Mouse (Mus musculus): Measurements from ENCODE around the gene Akr1b8. TPM values are rescaled to one million over a fixed set of nuclear protein-coding genes. Genes with fewer than 3 reads are reported as not detected.
"Not testable (repeated sequence)": the region's sequence is repeated elsewhere in the genome, so short reads cannot be mapped to it uniquely, and the experiment has no call there.

The Akr1b8 gene
- polyA plus RNA-seq, 1 experiment from 2014 or later = 9.0 TPM

DNA sequence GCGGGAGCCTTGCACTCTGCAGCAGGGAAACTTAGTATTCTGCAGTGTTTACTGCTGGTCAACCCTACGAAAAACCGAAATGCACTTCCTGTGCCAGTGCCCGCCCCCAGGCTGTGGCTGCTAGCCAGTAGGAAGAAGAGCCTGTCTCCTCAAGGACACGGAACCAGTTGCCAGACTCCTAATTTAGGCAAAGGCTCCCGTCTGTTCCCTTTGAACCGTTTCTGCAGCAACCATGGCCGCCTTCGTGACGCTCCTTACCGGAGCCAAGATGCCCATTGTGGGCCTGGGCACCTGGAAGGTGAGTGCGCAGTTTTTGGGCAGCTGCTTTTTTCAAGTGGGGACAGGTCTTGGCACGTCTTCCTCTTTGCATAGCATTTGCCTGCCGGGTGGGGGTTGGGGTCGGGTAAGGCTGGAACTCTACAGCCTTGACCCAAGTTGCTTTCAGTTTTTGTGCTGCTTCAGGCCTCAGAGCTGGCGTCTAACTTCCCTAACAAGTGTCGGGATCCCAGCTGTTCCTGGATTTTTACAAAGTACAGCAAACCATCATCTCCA, 30.3 kb downstream of the Akr1b8 start, which contains the start of gene Akr1b10:
Gene Akr1b10 (plus strand): TSS at position 109 of the 552 bp plus-strand sequence.
- Histone ChIP-seq H3K4me1 (peaks cover 16% of the 10 kb centered on the region), H3K27ac (peak within 1 kb of the TSS; percentile 67; the same call in 1 of the 2 replicates), H3K36me3 (no peaks in the 10 kb centered on the region), H3K9me3 (no peaks in the 10 kb centered on the region), H3K4me3 (peak within 1 kb of the TSS; percentile 49), H3K27me3 (no peaks in the 10 kb centered on the region), H3K4me2 (replicated peaks) (peak within 1 kb of the TSS; percentile 80), H3K9ac (peak within 1 kb of the TSS; percentile 66)
- WGBS = 1% methylated on average over 17 of the region's 17 CpGs
- peak; percentile 34; the same call in 1 of the 2 replicates for ATAC-seq (ENCODE audit: low FRiP score, low read depth)

GRCm38 (mm10) chr6:34384701-34385370, 30.9 kb downstream of the Akr1b8 start:
- Histone ChIP-seq H3K27me3 (no peaks in the 10 kb centered on the region), H3K9ac (peak overlapping the region; percentile 66)
- peak; percentile 74; the same call in 1 of the 2 replicates for ATAC-seq (ENCODE audit: low FRiP score, low read depth)

DNA sequence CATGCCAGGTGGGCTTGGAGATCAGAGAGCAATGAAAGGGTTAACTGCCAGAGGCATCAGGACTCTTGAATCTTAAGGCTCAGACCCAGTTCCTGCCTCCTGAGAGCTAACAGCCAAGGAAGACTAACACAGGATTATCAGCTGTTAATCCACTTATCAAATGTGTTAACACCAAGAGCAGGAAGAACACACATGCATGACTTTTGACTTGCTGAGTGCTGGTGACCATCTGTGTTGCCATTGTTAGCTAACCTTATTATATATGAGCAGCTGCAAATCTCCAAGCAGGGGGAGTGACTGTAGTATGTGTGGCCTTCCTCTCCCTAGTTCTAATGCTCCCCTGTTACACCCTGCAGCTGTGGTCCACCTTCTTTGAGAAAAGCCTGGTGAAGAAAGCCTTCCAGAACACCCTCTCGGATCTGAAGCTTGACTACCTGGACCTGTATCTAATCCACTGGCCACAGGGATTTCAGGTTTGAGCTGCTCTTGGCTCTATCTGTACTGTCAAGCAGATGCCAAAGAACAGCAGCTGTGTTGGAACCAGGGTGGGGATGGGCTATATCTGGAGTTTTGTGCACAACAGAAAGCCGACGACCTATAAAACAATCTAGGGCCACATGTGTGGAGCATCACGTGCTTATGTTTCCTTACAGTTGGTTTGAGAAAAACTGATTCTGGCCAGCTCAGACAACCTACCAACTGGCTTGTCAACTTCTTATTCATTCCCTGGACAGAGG, 34.7 kb downstream of the Akr1b8 start:
- Histone ChIP-seq H3K27me3 (no peaks in the 10 kb centered on the region), H3K36me3 (peaks cover 13% of the 10 kb centered on the region), H3K4me2 (replicated peaks) (no peak overlapping the region), H3K4me3 (no peak overlapping the region), H3K27ac (no peak overlapping the region), H3K4me1 (peaks cover 16% of the 10 kb centered on the region), H3K9ac (no peak overlapping the region), H3K9me3 (0 out of 2 replicates have a peak, but pooled peaks cover 6% of the 10 kb centered on the region)
- 0 out of 2 replicates have a peak, but pooled peaks have one; percentile 52 for ATAC-seq (ENCODE audit: low FRiP score, low read depth)
- WGBS = 78% methylated on average over 4 of the region's 4 CpGs

More at GRCm38 (mm10) chr6:34384701-34385370, 30.9 kb downstream of the Akr1b8 start:
- no peaks in the 10 kb centered on the region for H3K36me3 ChIP-seq
- 1% methylated on average over 13 of the region's 13 CpGs for WGBS
- peaks cover 16% of the 10 kb centered on the region for H3K4me1 ChIP-seq
- H3K9me3 ChIP-seq = no peaks in the 10 kb centered on the region
- peak overlapping the region; percentile 80 for H3K4me2 ChIP-seq (replicated peaks)
- peak overlapping the region; percentile 67; the same call in 1 of the 2 replicates for H3K27ac ChIP-seq
- peak overlapping the region; percentile 49 for H3K4me3 ChIP-seq

DNA sequence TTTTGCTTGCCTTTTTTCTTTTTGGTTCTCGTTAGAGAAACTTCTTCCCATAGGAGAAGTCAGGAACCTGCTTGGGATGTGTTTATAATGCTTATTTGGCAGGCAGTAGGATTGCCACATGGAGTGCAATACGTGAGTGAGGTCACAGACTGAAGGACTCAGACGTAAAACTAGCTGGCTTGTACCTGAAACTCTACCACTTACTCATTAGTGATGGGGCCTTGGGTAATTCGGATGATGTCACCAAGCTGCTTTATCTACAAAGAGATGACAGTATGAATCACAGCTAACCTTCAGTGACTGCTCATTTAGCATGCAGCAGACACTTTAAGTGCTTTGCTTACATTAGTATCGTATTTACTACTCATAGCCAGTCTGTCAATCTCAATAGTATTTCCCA, 42.0 kb downstream of the Akr1b8 start:
- Histone ChIP-seq H3K4me1 (no peaks in the 10 kb centered on the region), H3K27me3 (no peaks in the 10 kb centered on the region), H3K27ac (no peak overlapping the region), H3K9ac (no peak overlapping the region), H3K9me3 (0 out of 2 replicates have a peak, but pooled peaks cover 3% of the 10 kb centered on the region), H3K4me2 (replicated peaks) (no peak overlapping the region), H3K36me3 (peaks cover 11% of the 10 kb centered on the region), H3K4me3 (no peak overlapping the region)
- WGBS = 68% methylated on average over 5 of the region's 5 CpGs
- no peak for ATAC-seq (ENCODE audit: low FRiP score, low read depth)

DNA sequence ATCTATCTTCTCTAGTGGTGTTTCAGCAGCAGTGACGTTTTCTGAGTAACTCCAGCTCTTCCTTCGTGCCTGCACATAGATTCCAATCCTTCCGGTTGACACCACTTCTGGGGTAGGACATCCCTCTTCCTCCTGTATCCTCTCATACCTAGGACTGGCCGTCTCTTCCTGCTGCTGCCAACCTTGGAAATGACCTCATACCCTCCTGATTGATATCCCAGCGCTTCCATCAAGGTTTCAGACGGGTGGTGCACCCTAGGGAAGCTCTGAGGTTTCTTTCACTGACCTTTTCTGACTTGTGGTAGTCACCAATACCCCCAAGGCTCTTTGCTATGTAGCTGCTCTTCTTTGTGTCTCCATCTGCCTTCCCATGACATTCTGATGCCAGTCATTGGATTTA, 44.5 kb downstream of the Akr1b8 start:
- 88% methylated on average over 6 of the region's 6 CpGs for WGBS
- no peaks in the 10 kb centered on the region for H3K27me3 ChIP-seq
- H3K9me3 ChIP-seq = no peaks in the 10 kb centered on the region
- H3K9ac ChIP-seq = no peak overlapping the region
- no peak overlapping the region for H3K27ac ChIP-seq
- H3K36me3 ChIP-seq = 0 out of 2 replicates have a peak, but pooled peaks cover 4% of the 10 kb centered on the region
- no peak overlapping the region for H3K4me3 ChIP-seq
- no peak for ATAC-seq (ENCODE audit: low FRiP score, low read depth)
- no peaks in the 10 kb centered on the region for H3K4me1 ChIP-seq
- H3K4me2 ChIP-seq (replicated peaks) = no peak overlapping the region

- Histone ChIP-seq H3K27me3 (no peaks in the 10 kb centered on the region), H3K4me2 (replicated peaks) (no peak overlapping the region), H3K9ac (no peak overlapping the region), H3K9me3 (no peaks in the 10 kb centered on the region), H3K36me3 (no peaks in the 10 kb centered on the region), H3K27ac (no peak overlapping the region), H3K4me3 (no peak overlapping the region), H3K4me1 (no peaks in the 10 kb centered on the region)
- WGBS = 79% methylated on average over 13 of the region's 13 CpGs
- ATAC-seq (ENCODE audit: low FRiP score, low read depth) = no peak
These were observed 45.8 kb downstream of the Akr1b8 start for GRCm38 (mm10) chr6:34399606-34400220.

- no peak overlapping the region for H3K4me2 ChIP-seq (replicated peaks)
- H3K36me3 ChIP-seq = no peaks in the 10 kb centered on the region
- H3K9me3 ChIP-seq = no peaks in the 10 kb centered on the region
- H3K4me3 ChIP-seq = no peak overlapping the region
- 83% methylated on average over 2 of the region's 2 CpGs for WGBS
- no peaks in the 10 kb centered on the region for H3K4me1 ChIP-seq
- ATAC-seq (ENCODE audit: low FRiP score, low read depth) = no peak
- no peak overlapping the region for H3K9ac ChIP-seq
- H3K27me3 ChIP-seq = no peaks in the 10 kb centered on the region
- no peak overlapping the region for H3K27ac ChIP-seq
These were observed 46.8 kb downstream of the Akr1b8 start for GRCm38 (mm10) chr6:34400696-34401095.

GRCm38 (mm10) chr6:34406746-34407145, 52.8 kb downstream of the Akr1b8 start:
- Histone ChIP-seq H3K9me3 (no peaks in the 10 kb centered on the region), H3K27ac (no peak overlapping the region), H3K27me3 (no peaks in the 10 kb centered on the region), H3K4me2 (replicated peaks) (no peak overlapping the region), H3K4me3 (no peak overlapping the region), H3K9ac (no peak overlapping the region), H3K36me3 (no peaks in the 10 kb centered on the region), H3K4me1 (no peaks in the 10 kb centered on the region)
- no peak for ATAC-seq (ENCODE audit: low FRiP score, low read depth)
- WGBS = 83% methylated on average over 4 of the region's 4 CpGs

DNA sequence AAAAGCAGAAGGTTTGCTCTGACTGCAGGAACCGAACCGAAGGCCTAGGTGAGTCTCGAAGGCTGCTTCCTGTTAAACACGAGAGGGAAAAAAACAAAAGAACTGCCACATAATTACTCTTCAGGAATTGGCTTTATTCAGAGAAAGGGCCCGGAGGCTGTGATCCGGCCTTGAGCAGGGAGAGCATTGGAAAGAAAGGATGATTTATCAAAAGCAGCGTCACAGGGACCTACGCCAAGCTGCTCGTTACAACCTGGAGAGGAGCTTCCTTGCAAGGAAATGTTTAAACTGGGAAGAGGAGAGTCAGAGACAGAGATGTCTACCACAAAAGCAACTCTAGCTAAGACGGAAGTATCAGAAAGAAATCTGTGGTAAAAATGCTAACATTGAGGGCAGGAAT, 53.5 kb downstream of the Akr1b8 start:
- Histone ChIP-seq H3K27ac (no peak overlapping the region), H3K36me3 (no peaks in the 10 kb centered on the region), H3K4me2 (replicated peaks) (no peak overlapping the region), H3K27me3 (no peaks in the 10 kb centered on the region), H3K9me3 (no peaks in the 10 kb centered on the region), H3K4me1 (no peaks in the 10 kb centered on the region), H3K4me3 (no peak overlapping the region), H3K9ac (no peak overlapping the region)
- no peak for ATAC-seq (ENCODE audit: low FRiP score, low read depth)
- 74% methylated on average over 10 of the region's 10 CpGs for WGBS

DNA sequence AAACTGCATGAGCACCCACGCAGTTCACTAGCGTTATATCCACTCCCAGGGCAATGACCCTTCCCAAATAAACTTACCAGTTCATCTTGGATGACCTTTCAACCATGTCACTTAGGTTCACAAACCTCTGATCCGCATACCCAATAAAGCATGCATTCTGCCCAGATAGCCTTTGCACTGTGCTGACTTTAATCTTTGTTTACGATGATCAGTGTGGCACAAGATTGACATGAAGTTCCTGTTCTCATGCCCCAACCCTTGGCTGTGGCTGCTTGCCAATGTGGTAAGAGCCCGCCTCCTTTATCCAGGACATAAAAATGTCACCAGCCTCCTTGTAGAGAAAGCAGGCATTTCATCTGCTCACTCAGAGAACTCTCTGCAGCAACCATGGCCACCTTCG, 58.1 kb downstream of the Akr1b8 start, which contains the start of gene Akr1b7:
Gene Akr1b7 (plus strand): TSS at position 312 of the 400 bp plus-strand sequence.
- ATAC-seq (ENCODE audit: low FRiP score, low read depth) = no peak
- WGBS = 48% methylated on average over 6 of the region's 6 CpGs
- H3K4me3 ChIP-seq = no peak within 1 kb of the TSS

GRCm38 (mm10) chr6:34412688-34413087, 58.8 kb downstream of the Akr1b8 start:
- H3K27ac ChIP-seq = no peak overlapping the region
- no peak overlapping the region for H3K4me2 ChIP-seq (replicated peaks)
- no peak for ATAC-seq (ENCODE audit: low FRiP score, low read depth)
- no peaks in the 10 kb centered on the region for H3K9me3 ChIP-seq
- no peaks in the 10 kb centered on the region for H3K4me1 ChIP-seq
- no peaks in the 10 kb centered on the region for H3K27me3 ChIP-seq
- no peak overlapping the region for H3K9ac ChIP-seq
- H3K36me3 ChIP-seq = no peaks in the 10 kb centered on the region
- 72% methylated on average over 1 of the region's 1 CpGs for WGBS
- no peak overlapping the region for H3K4me3 ChIP-seq

More for the DNA sequence above, 58.1 kb downstream of the Akr1b8 start, which contains the start of gene Akr1b7:
- Histone ChIP-seq H3K9ac (no peak within 1 kb of the TSS), H3K4me2 (replicated peaks) (no peak within 1 kb of the TSS), H3K9me3 (no peaks in the 10 kb centered on the region), H3K4me1 (no peaks in the 10 kb centered on the region), H3K27ac (no peak within 1 kb of the TSS), H3K27me3 (no peaks in the 10 kb centered on the region), H3K36me3 (no peaks in the 10 kb centered on the region)

DNA sequence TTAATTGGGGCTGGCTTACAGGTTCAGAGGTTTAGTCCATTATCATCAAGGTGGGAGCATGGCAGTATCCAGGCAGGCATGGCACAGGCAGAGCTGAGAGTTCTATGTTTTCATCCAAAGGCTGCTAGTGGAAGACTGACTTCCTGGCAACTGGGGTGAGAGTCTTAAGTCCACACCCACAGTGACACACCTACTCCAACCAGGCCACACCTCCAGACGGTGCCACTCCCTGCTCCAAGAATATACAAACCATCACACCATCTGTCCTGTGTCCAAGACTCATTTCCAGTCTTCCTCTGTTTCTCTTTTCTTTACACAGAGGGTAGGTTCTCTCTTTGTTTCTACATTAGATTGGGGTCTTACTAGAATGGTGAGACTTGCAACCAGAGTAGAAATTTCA, 59.5 kb downstream of the Akr1b8 start:
- H3K27me3 ChIP-seq; ATAC-seq (ENCODE audit: low FRiP score, low read depth); H3K4me3 ChIP-seq; H3K9ac ChIP-seq; H3K4me1 ChIP-seq; H3K9me3 ChIP-seq; H3K27ac ChIP-seq; H3K36me3 ChIP-seq; H3K4me2 ChIP-seq (replicated peaks): not testable (repeated sequence)
- WGBS = 61% methylated on average over 1 of the region's 1 CpGs

All from limb, embryonic 13.5 days (tissue).